8 mouse cellular contexts compared by ENCODE assay signal in the genomic region with DNA sequence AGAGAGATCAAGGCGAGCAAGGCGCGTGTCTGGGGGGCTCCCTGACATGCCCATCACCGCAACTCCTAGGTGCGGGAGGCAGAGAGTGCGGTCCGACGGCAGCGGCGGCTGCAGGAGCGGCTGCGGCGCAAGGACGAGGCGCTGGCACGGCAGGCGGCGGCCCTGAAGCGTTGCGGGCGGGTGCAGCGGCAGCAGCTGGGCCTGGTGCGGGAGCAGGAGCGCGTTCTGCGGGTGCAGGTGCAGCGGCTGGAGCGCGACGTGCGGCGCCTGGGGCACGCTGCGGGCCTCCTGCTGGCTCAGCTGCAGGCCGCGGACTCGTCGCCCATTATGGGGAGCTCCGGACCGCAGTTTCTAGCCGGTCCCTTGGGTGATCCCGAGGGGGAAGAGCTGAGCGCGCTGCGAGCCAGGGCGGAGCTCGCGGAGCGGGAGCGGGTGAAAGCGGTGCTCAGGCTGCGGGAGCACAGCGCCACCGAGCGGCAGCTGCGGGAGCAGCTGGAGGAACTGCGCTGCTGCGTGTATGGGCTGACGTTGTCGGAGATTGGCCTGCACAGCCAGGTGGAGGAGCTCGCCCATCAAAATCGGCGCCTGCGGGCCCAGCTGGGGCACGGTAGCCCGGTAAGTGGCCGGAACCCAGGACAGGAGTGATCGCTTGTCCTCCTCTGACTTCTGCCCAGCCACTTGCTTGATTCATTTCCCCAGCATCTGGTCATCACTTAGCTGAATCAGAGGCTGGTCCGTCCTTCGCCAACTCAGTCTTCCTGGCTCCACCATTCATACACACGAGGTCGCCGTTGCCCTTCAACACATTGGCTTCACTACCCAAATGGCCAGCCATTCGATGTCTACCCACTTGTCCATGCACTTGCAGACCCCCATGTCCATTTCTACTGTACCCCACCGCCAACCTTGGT.
DNase-seq lines count a peak whose midpoint lies in the region; ATAC-seq and TF ChIP-seq lines count a peak whose summit lies in the region.

No protein-coding gene starts in this region.

- 7% methylated on average over 73 of the region's 75 CpGs for WGBS in kidney, adult 2 months
- 8% methylated on average over 74 of the region's 75 CpGs for WGBS in kidney, embryonic 16.5 days
- 7% methylated on average over 75 of the region's 75 CpGs for WGBS in limb, embryonic 15.5 days
- 7% methylated on average over 65 of the region's 75 CpGs for WGBS in neural tube, embryonic 11.5 days

- no peak; the same call in 1 of the 2 replicates for TF ChIP-seq CTCF in kidney, adult 2 months (conservative IDR thresholded peaks at IDR 0.05; ENCODE audit: insufficient read depth, insufficient read length, low read depth, low read length)

- no peaks in the 10 kb centered on the region for H3K4me1 ChIP-seq in kidney, adult 2 months (ENCODE audit: control insufficient read depth, insufficient read depth, low read length)
- H3K4me1 ChIP-seq in kidney, embryonic 16.5 days (ENCODE audit: insufficient read depth, low read length) = 0 out of 2 replicates have a peak, but pooled peaks cover 5% of the 10 kb centered on the region
- peaks cover 9% of the 10 kb centered on the region for H3K4me1 ChIP-seq in limb, embryonic 15.5 days
- H3K4me1 ChIP-seq in neural tube, embryonic 11.5 days (ENCODE audit: control insufficient read depth, insufficient read depth, low read length) = 0 out of 2 replicates have a peak, but pooled peaks cover 3% of the 10 kb centered on the region

- no peaks in the 10 kb centered on the region for H3K27me3 ChIP-seq in kidney, adult 2 months (replicated peaks; ENCODE audit: control insufficient read depth, insufficient read depth, low read length)
- peaks cover 66% of the 10 kb centered on the region for H3K27me3 ChIP-seq in kidney, embryonic 16.5 days (ENCODE audit: insufficient read depth, low read length)
- H3K27me3 ChIP-seq in limb, embryonic 15.5 days = peaks cover 66% of the 10 kb centered on the region
- H3K27me3 ChIP-seq in neural tube, embryonic 11.5 days (ENCODE audit: control insufficient read depth, insufficient read depth, low read length) = peaks cover 31% of the 10 kb centered on the region

- peak; percentile 13 for DNase-seq in kidney, adult 18-20 months
- no peak for DNase-seq in kidney, adult 2 months
- peak; percentile 78 for DNase-seq in cerebellum, adult 9-11 months
- peak; percentile 67 to 79 for DNase-seq in frontal cortex, postnatal 10 days (ENCODE audit: low spot score in 2 of 2)
- peak; percentile 91 for DNase-seq in neural tube, embryonic 11.5 days (ENCODE audit: low spot score)
- peak; percentile 77 for DNase-seq in testis, postnatal 10 days (ENCODE audit: low spot score)

- H3K4me3 ChIP-seq in kidney, adult 2 months (ENCODE audit: insufficient read depth, low read depth, low read length) = no peak overlapping the region
- H3K4me3 ChIP-seq in kidney, embryonic 16.5 days (ENCODE audit: low read length) = peak overlapping the region; percentile 29
- peak overlapping the region; percentile 30 for H3K4me3 ChIP-seq in limb, embryonic 15.5 days
- H3K4me3 ChIP-seq in neural tube, embryonic 11.5 days (ENCODE audit: low read depth, low read length) = peak overlapping the region; percentile 34

- H3K4me2 ChIP-seq in kidney, embryonic 16.5 days (replicated peaks; ENCODE audit: low read depth, low read length) = peak overlapping the region; percentile 50
- peak overlapping the region; percentile 46 for H3K4me2 ChIP-seq in limb, embryonic 15.5 days
- peak overlapping the region; percentile 67 for H3K4me2 ChIP-seq in neural tube, embryonic 11.5 days (ENCODE audit: low read depth)

- H3K27ac ChIP-seq in kidney, adult 2 months (ENCODE audit: insufficient read depth, low read depth, low read length) = no peak overlapping the region
- no peak overlapping the region for H3K27ac ChIP-seq in kidney, embryonic 16.5 days (ENCODE audit: low read length)
- H3K27ac ChIP-seq in limb, embryonic 15.5 days = no peak overlapping the region
- no peak overlapping the region for H3K27ac ChIP-seq in neural tube, embryonic 11.5 days (ENCODE audit: low read depth, low read length)

- TF ChIP-seq POLR2A in kidney, adult 2 months (IDR thresholded peaks at IDR 0.05; ENCODE audit: low read depth, low read length) = no peak

- H3K9ac ChIP-seq in kidney, embryonic 16.5 days (replicated peaks; ENCODE audit: low read length) = no peak overlapping the region
- H3K9ac ChIP-seq in limb, embryonic 15.5 days = no peak overlapping the region
- peak overlapping the region; percentile 54 for H3K9ac ChIP-seq in neural tube, embryonic 11.5 days (ENCODE audit: low read length)

- ATAC-seq in kidney, embryonic 16.5 days (ENCODE audit: low FRiP score, low TSS enrichment) = no peak
- no peak for ATAC-seq in limb, embryonic 15.5 days (ENCODE audit: insufficient number of reproducible peaks, low FRiP score, low TSS enrichment, low read depth)
- ATAC-seq in neural tube, embryonic 11.5 days (ENCODE audit: insufficient read depth, low FRiP score, low TSS enrichment) = peak; percentile 86

- no peaks in the 10 kb centered on the region for H3K9me3 ChIP-seq in kidney, embryonic 16.5 days (ENCODE audit: low read length)
- no peaks in the 10 kb centered on the region for H3K9me3 ChIP-seq in limb, embryonic 15.5 days
- no peaks in the 10 kb centered on the region for H3K9me3 ChIP-seq in neural tube, embryonic 11.5 days (ENCODE audit: control insufficient read depth, low read length)

- H3K36me3 ChIP-seq in kidney, adult 2 months (ENCODE audit: control insufficient read depth, insufficient read depth, low read length) = no peaks in the 10 kb centered on the region
- H3K36me3 ChIP-seq in kidney, embryonic 16.5 days (ENCODE audit: insufficient read depth, low read length) = no peaks in the 10 kb centered on the region
- H3K36me3 ChIP-seq in limb, embryonic 15.5 days = no peaks in the 10 kb centered on the region
- no peaks in the 10 kb centered on the region for H3K36me3 ChIP-seq in neural tube, embryonic 11.5 days (ENCODE audit: control insufficient read depth, insufficient read depth, low read length)
